Mouse (Mus musculus): ENCODE results near the gene Mcm3.

The Mcm3 gene

GRCm38 (mm10) chr1:20819771-20820605, at the start of gene Mcm3:
Gene Mcm3 (minus strand): TSS chr1:20820312.
- peak; percentile 87 to 91 for DNase-seq (ENCODE audit: low spot score in 2 of 2)

DNA sequence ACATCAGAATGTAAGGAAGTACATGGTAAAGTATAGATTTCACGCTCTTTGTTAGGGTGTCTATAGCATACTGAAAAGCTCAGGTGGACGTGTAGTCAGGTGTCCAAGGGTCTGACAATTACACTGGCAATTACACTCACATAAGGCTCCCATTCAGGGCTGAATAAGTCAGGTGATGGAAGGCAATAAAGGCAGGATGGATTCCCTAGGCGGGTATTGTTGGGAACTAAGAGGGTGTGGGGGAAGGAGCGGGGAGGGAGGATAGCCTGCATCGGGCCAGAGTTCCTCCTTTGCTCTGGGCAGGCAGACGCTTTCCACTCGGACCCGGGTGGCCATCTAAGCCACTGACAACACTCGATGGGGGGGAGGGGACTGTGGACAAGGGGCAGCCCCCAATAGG, 47.9 kb upstream of the Mcm3 start:
- no peak for DNase-seq (ENCODE audit: low spot score in 2 of 2)

DNA sequence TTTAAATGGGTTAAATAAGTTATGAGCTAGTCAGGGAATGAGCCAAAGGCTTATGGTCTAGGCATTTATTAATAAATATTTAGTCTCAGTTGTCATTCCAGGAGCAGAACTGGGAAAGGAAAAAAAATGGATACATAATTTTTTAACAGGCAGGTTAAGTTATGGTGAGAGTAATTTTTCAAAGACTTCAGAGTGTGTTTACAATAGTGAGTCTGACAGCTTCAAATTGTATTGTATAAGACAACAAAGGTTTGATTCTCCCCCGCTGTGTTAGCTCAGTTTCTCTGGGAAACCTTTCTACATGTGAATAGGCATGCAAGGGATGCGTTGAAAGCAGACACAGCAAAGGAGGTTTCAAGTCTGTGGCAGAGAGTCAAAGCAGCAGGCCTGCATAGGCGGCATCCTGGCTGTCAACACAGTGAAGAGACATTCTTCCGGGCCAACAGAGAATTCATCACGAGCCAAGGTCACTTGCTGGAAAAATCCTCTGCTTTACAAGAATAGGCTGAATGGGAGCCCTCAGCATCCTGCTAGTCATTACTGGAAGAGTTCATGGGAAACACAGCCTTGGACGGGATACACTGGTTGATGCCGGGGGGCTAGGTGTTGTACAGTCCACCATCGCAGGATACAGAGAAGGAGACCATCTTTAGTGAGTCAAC, 47.3 kb upstream of the Mcm3 start:
- no peak for DNase-seq (ENCODE audit: low spot score in 2 of 2)

GRCm38 (mm10) chr1:20863452-20864172, 43.5 kb upstream of the Mcm3 start:
- no peak for DNase-seq (ENCODE audit: low spot score in 2 of 2)

GRCm38 (mm10) chr1:20861865-20862264, 41.8 kb upstream of the Mcm3 start:
- DNase-seq (ENCODE audit: low spot score in 2 of 2) = no peak

DNA sequence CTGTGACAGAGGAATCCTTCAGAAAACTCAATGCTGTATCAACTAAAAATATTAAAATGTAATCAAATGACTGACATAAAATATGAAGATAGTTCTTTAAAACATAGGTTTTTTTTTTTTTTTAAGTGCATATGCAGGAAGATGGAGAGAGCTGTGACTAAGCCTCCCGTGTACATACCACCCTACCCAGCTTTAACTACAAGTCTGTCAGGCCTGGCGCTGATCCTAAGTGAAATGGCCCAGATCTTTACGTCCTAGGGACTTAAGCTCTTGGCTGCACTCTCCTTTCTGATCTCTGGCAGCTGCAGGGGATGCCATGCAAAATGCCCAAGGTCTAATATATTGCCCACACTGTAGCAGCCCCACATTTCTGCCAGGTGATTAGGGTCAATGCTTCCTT, 40.7 kb upstream of the Mcm3 start:
- no peak for DNase-seq (ENCODE audit: low spot score in 2 of 2)

DNA sequence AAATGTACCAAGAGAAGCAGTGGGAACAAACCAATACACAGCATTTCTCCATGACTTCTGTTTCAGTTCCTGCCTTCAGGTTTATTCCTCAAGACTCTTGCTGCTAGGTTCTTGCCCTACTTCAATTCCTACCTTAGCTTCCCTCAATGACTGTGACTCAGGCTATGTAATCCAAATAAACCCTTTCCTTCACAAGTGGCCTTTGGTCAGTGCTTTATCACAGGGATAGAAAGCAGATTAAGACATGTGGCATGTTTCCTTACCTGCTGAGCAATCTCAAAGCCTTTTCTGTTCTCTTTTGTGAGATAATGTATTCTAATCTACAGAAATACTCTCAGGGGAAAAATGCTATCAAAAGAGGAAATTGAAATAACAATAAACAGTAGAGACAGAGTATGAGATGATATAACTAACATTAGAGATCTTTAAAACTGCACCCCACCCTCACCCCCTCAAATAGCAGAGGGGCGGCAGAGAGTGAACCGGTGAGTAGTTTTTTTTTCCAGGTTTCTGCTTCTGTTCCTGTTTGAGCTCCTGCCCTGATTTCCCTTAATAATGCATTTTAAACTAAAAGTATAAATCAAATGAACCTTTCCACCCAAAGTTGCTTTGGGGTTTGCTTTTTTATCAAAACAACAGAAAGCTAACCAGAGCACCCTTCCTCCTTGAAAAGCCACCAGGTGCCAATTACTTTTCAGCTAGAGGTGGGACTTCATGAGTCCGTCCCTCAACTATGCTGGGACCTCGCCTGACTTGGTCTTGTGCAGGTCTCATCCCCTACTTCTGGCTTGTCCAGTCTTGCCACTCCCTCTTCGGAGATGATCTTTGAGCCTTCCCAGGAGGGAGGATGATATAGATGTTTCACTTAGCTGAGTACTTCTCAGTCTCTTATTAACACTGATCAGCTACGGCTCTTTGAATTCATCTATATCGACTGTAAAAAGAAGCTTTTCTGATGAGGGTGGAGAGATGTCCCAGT, 37.1 kb upstream of the Mcm3 start:
- no peak for DNase-seq (ENCODE audit: low spot score in 2 of 2)

- DNase-seq (ENCODE audit: low spot score in 2 of 2) = no peak
These were observed 19.8 kb upstream of the Mcm3 start for GRCm38 (mm10) chr1:20839911-20840310.

GRCm38 (mm10) chr1:20836551-20837125, 16.5 kb upstream of the Mcm3 start:
- no peak for DNase-seq (ENCODE audit: low spot score in 2 of 2)

GRCm38 (mm10) chr1:20833141-20833511, 13.0 kb upstream of the Mcm3 start:
- DNase-seq (ENCODE audit: low spot score in 2 of 2) = no peak

- no peak for DNase-seq (ENCODE audit: low spot score in 2 of 2)
These were observed 12.5 kb upstream of the Mcm3 start for GRCm38 (mm10) chr1:20832473-20833140.

- DNase-seq (ENCODE audit: low spot score in 2 of 2) = no peak
These were observed 10.4 kb upstream of the Mcm3 start for GRCm38 (mm10) chr1:20830546-20830945.

DNA sequence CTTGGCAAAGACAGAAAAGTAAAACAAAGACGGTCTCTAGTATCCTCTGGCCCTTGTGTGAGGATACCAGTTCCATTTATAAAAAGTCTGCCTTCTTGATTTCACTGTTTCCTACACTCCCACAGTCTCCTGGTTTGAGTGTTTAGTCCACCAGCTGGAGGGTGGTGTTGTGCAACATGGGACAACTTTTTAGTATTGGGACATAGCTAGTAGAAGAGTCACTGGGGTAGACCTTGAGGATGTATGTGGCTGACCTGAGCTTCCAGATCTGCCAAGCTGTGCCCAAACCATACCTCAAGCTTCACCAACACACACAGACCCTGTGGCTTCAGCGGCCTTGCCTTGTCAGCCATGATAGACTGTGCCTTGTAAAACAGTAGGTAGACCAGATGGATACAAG, 7.9 kb upstream of the Mcm3 start:
- DNase-seq (ENCODE audit: low spot score in 2 of 2) = no peak

DNA sequence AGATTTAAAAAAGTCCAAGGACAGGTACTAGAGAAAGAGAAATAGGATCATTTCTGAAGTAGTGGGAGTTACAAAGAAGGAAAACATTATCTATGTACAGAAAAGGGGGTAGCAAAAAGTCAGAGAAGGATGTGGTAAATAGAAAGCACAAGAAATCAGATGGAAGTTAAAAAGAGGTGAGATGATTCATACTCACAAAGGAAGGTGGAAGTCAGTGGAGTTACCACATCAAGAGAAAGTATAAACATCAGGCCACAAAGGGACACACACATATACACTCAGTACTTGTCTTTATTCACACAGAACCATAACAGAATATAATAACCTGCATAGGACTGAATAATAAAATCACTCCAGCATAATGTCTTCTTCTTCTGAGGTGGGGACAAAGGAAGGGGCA, 4.9 kb upstream of the Mcm3 start:
- DNase-seq (ENCODE audit: low spot score in 2 of 2) = no peak

DNA sequence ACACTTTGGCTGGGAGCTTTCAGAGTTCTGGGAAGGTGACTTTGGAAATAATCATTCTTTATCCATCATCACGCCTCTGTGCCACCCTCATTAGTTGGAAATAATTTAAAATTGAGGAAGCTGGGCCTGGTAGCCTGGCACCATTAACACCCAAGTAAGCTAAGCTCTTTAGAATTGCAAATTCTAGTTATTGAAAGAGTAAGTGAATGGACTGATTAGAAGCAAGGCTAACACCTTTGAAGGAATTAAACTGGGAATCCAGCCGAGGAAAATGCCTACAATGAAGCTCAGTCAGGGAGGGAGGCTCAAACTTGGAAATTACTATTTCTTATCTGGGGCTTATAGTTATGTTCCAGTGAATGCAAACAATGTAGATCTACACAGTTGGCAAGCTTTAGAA, 3.8 kb upstream of the Mcm3 start:
- DNase-seq (ENCODE audit: low spot score in 2 of 2) = no peak

DNA sequence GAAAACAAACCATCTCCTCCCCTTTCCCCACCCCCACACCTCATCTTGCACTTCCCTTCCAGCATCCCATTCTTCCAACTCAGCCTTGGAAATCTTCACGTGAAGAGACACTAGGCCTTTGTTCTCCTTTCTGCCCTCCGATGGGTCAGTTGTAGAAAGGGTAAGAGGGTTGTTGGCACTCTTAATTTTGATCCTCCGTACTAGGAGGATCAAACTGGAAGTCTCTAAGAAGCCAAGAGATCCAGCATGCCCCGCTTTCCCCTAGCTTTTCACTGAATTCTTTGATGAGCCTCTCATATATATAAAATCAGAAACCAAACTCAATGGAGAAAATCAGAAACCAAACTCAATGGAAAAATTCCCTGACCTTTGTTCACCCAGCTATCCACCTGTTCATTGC, 3.4 kb upstream of the Mcm3 start:
- no peak for DNase-seq (ENCODE audit: low spot score in 2 of 2)

DNA sequence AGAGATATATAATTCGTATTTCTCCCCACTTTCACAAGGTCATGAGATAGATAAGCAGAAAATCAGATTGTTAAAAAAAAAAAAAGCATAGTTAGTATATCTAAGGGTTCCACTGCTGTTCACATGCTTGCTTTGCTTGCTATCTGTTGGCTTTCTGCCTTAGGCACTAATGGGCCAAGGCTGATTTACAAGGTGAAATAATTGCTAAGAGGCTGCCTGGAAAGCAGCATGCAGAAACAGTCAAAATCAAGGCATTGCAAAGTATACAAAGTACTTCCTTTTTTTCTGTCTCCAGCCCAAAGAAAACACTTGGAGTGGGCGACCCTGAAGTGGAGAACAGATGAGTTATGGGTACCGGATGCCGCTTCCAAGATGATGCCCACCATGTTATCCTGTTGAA, 847 bp upstream of the Mcm3 start:
- DNase-seq (ENCODE audit: low spot score in 2 of 2) = no peak

GRCm38 (mm10) chr1:20817596-20817995, 2.5 kb downstream of the Mcm3 start:
- no peak for DNase-seq (ENCODE audit: low spot score in 2 of 2)

GRCm38 (mm10) chr1:20817172-20817571, 2.9 kb downstream of the Mcm3 start:
- DNase-seq (ENCODE audit: low spot score in 2 of 2) = no peak

DNA sequence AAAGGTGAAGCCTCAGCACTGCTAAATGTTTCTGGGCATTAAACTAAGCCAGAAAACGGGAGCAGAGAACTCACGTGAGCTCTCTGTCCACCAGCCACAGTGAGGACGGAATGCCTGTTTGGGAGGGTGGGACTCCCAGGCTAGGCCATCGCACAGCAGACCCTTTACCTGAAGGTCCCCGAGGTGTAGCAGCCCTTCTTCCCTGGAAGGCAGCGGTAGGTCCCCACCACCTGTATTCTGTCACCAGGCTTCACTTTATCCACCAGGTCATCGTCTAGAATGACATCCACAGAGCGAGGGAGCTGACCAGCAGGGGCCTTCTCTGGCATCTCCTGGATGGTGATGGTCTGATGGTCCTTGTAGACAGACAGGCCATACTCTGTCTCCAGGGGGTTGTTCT, 5.6 kb downstream of the Mcm3 start:
- DNase-seq (ENCODE audit: low spot score in 2 of 2) = no peak

DNA sequence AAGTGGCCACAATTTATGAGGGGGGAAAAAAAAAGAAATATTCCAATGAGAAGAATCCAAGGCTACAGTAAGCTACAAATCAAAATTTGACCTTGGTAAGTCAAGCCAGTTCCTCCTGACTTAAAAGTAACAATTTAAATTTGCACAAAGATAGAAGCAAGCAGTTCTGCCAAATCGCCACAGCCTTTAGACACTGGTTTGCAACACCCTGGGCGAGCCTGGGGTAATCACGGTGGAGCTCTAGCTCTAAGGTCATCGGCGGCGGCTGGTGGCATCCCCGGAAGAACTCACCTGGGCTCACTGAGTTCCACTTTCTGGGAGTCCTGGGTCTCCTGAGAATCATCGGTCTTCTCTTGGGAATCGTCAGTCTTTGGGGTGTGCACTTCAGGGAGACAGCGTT, 15.6 kb downstream of the Mcm3 start:
- no peak for DNase-seq (ENCODE audit: low spot score in 2 of 2)
